Mouse (Mus musculus) bone marrow macrophage, adult 2 months (primary cell): Measurements from ENCODE around the gene Stk40. TPM values are rescaled to one million over a fixed set of nuclear protein-coding genes. Genes with fewer than 3 reads are reported as not detected.

Experiments
- H3K27ac ChIP-seq: 2 replicates; pipeline ENCODE4 v1.5.1; 2012; ENCODE audit warnings: low read depth, low read length; ENCODE audit not compliant: insufficient read depth
- H3K4me1 ChIP-seq: 2 replicates; pipeline ENCODE4 v1.6.1; 2012; ENCODE audit warnings: low read length; ENCODE audit not compliant: control insufficient read depth, insufficient read depth
- H3K4me3 ChIP-seq: 2 replicates; pipeline ENCODE4 v1.5.1; 2012; ENCODE audit warnings: mild to moderate bottlenecking, low read length, moderate library complexity; ENCODE audit not compliant: insufficient read depth
- CTCF ChIP-seq: IDR thresholded peaks from 2 replicates; pipeline ENCODE4 v1.5.1; 2012; ENCODE audit warnings: low read depth, mild to moderate bottlenecking, low read length, moderate library complexity
- POLR2A ChIP-seq: IDR thresholded peaks from 2 replicates; pipeline ENCODE4 v1.6.1; 2012; ENCODE audit warnings: mild to moderate bottlenecking, low read depth, low read length, borderline replicate concordance
- polyA plus RNA-seq: library from polyadenylated mRNA; stranded (reverse); fragments of >200 nt; gene quantifications from 2 replicates; pipeline ENCODE4 v1.2.4, GENCODE M21; 2012; ENCODE audit not compliant: missing spikeins, insufficient read depth, insufficient read length

Gene Stk40
- polyA plus RNA-seq, 1 experiment = 26.5 TPM

DNA sequence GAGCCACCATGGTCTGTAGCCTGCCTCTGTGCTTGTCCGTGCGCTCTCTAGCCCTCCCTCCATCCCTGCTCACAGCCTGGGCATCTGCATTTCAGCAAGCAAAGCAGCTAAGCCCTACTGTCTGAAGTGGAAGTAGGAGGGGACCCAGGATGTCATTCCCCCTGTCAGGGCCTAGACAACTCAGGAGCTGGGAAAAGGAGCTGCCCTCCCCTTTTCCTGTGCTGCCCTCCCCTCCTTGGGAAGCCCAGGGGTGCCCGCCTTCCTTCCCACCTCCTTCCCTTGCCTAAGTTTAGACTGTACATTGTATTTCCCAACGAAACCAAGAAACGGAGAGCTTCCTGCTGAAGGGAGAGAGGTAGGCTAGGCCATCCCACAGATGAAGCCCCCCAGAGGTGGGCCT lies 37.3 kb downstream of the Stk40 start:
- H3K27ac ChIP-seq = no peak overlapping the region
- H3K4me3 ChIP-seq = no peak overlapping the region
- H3K4me1 ChIP-seq = peaks cover 15% of the 10 kb centered on the region
- TF ChIP-seq CTCF (no peak), POLR2A (no peak)

DNA sequence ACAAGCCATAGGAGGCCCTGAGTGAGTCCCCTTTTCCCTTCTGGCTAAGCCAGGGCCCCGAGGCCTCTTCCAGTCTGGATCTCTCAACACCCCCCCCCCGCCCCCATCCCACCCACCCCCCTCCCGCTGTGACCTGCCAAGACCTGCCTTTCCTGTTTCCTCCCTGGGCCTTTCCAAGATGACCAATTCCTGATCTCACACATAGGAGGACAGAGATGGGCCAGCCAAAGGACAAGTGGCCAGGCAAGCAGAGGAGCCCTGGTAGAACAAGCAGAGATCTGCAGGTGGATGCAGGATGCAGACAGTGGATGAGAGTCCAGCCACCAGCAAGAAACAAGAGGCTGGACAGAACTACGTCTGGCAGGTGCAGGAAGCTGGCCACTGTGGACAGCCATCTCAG lies 41.6 kb downstream of the Stk40 start:
- TF ChIP-seq CTCF = no peak
- TF ChIP-seq POLR2A = no peak
- no peak overlapping the region for H3K4me3 ChIP-seq
- peaks cover 4% of the 10 kb centered on the region; the same call in 1 of the 2 replicates for H3K4me1 ChIP-seq
- no peak overlapping the region for H3K27ac ChIP-seq

DNA sequence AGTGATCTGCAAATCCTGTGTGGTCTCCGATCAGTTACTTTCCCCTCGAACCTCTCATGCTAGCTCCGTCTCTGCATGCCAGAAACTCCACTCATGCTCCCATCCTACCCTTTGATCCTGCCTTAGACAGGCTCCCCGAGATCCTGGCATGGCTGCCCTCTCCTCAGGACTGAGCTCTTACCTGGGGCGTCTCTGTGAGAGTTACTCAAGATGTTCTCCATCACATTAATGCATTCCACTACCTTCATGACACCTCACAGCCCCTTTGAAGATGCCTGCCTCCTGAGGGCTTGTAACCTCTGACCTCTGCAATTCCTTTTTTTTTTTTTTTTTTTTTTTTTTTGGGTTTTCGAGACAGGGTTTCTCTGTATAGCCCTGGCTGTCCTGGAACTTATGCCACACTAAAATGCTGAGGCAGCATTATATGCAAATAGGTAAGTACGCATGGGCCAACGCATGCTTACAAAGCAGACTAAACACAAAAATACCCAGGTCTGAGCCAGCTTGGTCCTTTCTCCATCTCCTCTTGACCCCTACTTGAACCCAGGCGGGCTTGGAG lies 43.3 kb downstream of the Stk40 start:
- Histone ChIP-seq H3K4me3 (no peak overlapping the region), H3K4me1 (peaks cover 4% of the 10 kb centered on the region; the same call in 1 of the 2 replicates), H3K27ac (no peak overlapping the region)
- TF ChIP-seq CTCF = no peak
- no peak for TF ChIP-seq POLR2A

DNA sequence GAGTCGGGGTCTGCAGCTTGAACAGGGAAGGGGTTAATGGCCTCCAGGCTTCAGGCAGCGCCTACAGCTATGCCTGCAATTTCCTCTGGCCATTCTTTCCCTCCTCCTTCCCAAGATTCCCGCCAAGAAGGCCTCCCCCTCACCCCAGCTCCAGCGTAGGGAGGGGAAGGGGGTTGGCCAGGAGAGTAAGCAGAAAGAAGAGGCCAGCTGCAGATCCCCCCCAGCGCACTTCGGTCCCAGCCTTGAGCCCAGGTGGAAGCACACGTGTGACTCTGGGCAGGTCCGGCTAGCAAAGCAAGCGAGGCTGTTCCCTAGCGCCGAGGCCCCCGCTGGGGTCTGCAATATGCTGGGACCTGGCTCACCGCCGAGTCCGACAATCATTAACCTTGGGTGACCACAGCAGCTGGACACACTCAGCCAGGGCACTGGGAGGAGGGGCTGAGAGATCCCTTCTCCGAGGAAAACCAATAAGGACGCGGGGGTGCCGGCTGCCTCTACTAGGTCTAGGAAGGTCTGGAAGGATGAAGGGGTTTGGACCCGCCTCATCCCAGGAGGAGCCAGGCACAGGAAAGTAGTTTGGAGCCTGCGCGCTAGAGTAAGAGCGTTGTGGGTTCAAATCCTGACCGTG lies 43.9 kb downstream of the Stk40 start, which contains the start of gene Eva1b:
Gene Eva1b, plus strand, starts transcription at position 212 of the 628 bp plus-strand sequence.
- TF ChIP-seq POLR2A = no peak
- TF ChIP-seq CTCF = no peak
- H3K4me3 ChIP-seq = peak within 1 kb of the TSS; percentile 62
- peaks cover 4% of the 10 kb centered on the region; the same call in 1 of the 2 replicates for H3K4me1 ChIP-seq
- no peak within 1 kb of the TSS for H3K27ac ChIP-seq

DNA sequence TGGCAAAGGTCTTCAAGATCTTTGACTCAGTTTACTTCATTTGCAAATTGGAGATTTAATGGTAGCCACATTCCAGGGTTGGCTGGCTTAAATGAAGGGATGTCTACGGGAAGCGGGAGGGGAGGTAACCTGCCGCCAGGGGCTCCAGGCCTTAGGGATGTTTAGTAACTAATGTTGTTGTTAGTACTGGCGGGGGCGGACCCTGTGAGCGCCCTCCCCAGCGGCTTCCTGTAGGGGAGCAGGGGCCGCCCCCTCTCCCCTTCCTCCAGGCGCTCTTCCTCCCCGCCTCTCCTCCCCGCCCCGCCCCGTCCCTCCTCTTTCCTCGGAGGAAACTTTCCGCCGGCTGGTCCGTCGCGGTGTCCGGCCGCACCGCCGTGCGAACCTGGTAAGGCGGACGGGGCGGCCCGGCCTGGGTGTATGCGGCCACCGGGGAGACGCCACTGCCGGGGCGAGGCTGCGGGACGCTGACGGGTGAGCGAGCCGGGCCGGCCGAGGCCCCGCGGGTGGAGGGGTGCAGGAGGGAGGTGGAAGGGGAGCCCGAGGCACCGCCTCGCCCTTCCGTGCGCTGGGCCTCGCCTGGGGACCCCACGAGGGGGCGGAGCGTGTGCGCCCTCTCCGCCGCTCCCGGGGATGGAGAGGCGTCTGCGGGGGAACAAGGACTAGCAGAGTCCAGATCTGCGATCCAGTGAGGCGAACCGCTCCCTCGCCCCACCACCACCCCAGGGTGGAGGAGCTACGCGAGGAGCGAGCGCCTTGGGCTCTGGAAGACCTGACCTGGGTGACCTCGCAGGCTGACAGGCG lies 44.6 kb downstream of the Stk40 start:
- TF ChIP-seq CTCF (no peak), POLR2A (no peak)
- peak overlapping the region; percentile 62 for H3K4me3 ChIP-seq
- peaks cover 4% of the 10 kb centered on the region; the same call in 1 of the 2 replicates for H3K4me1 ChIP-seq
- no peak overlapping the region for H3K27ac ChIP-seq

DNA sequence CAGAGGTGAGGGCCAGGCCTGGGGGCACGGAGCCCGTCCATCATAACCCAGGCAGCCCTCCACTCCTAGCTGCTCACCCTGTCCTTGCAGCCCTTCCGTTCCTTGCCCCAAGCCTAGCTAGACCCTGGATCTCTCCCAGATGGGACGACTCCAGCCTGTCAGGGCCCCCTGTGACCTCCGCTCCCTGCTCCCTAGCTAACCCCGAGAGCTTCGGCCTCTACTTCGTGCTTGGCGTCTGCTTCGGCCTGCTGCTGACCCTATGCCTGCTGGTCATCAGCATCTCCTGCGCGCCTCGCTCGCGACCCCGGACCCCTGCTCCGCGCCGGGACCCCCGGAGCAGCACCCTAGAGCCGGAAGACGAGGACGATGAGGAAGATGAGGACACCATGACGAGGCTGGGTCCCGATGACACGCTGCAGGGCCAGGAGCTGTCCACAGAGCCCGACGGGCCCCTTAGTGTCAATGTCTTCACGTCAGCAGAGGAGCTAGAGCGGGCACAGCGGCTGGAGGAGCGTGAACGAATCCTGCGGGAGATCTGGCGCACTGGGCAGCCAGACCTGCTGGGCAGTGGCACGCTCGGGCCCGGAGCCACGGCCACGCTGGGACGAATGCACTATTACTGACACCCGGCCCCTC lies 45.4 kb downstream of the Stk40 start:
- H3K4me1 ChIP-seq = peaks cover 4% of the 10 kb centered on the region; the same call in 1 of the 2 replicates
- TF ChIP-seq CTCF (no peak), POLR2A (no peak)
- no peak overlapping the region for H3K27ac ChIP-seq
- H3K4me3 ChIP-seq = peak overlapping the region; percentile 62

DNA sequence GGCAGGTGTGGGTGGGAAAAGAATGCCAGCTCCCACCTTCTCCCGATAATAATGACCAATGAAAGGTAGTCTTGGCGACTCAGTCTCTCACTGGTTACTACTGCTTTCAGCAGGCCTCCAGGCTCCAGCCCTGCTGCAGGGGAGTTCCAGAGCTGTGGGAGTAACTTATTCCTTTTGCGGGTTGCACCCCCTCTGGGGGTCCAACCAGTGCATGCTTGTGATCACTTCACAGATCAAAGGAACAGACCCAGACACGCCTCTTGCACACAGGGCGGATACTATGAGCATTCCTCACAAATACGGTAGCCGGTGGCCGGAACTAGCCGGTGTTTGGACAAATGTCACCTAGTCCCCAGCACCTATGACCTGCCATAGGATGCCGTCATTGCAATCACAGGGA lies 46.0 kb downstream of the Stk40 start:
- no peak overlapping the region for H3K4me3 ChIP-seq
- TF ChIP-seq POLR2A (no peak), CTCF (no peak)
- peaks cover 5% of the 10 kb centered on the region for H3K4me1 ChIP-seq
- no peak overlapping the region for H3K27ac ChIP-seq

DNA sequence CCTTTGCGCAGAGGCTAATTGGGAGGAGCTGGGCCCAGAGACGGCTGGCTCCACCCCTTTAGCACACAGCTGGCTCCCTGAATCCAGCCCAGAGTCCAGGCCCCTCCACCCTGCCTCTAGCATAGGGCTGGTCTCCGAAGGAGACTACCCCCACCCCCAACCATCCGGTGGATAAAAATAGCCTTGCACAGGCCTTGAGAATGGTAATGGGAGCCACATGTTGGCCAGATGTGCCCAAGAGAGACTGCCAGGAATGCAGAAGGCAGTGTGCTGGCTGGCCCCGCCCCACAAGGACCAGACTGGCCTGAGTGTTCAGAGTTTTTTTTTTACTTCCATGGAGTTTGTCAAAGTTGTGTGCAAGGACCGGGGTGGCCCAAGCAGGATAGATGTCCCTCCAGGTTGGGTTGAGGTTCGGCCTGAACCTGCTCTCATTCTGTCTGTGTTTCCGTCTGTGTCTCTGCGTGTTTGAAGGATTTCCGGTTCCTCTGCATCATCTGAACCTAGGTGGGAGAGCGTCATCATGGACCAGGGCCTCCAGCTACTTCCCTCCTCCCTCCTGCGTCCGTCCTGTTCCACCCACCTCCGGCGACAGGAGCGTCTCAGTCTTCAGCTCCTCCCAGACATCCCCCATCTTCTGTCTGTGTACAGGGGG lies 46.7 kb downstream of the Stk40 start:
- Histone ChIP-seq H3K4me3 (no peak overlapping the region), H3K4me1 (peaks cover 12% of the 10 kb centered on the region), H3K27ac (no peak overlapping the region)
- TF ChIP-seq CTCF (no peak), POLR2A (no peak)

DNA sequence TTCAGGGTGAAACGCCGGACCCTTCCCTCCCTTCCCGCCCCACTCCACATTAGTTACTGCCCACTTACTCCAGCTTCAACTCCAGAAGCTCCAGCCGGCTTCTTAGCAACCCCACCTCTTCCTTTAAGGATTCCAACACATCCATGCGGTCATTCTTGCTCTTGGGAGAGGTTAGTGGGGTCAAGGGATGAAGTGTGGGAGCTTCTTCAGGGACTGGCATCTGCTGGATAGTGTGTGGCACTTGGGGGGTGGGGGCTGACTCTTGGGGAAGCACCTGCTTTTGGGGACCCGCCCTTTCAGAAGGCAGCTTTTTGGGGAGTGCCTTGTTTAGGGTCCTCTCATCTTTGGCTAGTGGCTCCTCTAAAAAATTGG lies 47.2 kb downstream of the Stk40 start:
- Histone ChIP-seq H3K4me3 (no peak overlapping the region), H3K27ac (no peak overlapping the region), H3K4me1 (peaks cover 17% of the 10 kb centered on the region)
- no peak for TF ChIP-seq CTCF
- TF ChIP-seq POLR2A = no peak
